Mouse (Mus musculus) liver, adult 2 months (tissue): ENCODE measurements at regions not wholly inside any gene's neighbourhood (a gene's known extent, or its start where the extent isn't known, plus 50 kb on each side); places are given as distances from the start of the nearest gene placed in this dataset.

ENCODE experiments used
- DNase-seq: peaks from one replicate; pipeline ENCODE4 v3.0.0-alpha.2; 2011; ENCODE audit warnings: low read depth, low spot score; ENCODE audit errors: extremely low read depth
- H3K27ac ChIP-seq: fragments of 200-500 bp; replicated peaks from 2 replicates; pipeline ENCODE4 v1.5.1; 2012; ENCODE audit warnings: low read depth, mild to moderate bottlenecking, control low read depth, inconsistent platforms, low read length; ENCODE audit not compliant: insufficient read depth
- H3K27me3 ChIP-seq: fragments of 200-500 bp; 2 replicates; pipeline ENCODE4 v1.6.1; 2012; ENCODE audit warnings: mild to moderate bottlenecking, moderate library complexity, low read length, inconsistent platforms; ENCODE audit not compliant: control insufficient read depth, insufficient read depth
- H3K36me3 ChIP-seq: fragments of 200-500 bp; 2 replicates; pipeline ENCODE4 v1.6.1; 2012; ENCODE audit warnings: low read length, inconsistent platforms; ENCODE audit not compliant: control insufficient read depth, insufficient read depth
- H3K4me1 ChIP-seq: fragments of 200-500 bp; 2 replicates; pipeline ENCODE4 v1.6.1; 2011; ENCODE audit warnings: low read length; ENCODE audit not compliant: control insufficient read depth, insufficient read depth
- H3K4me3 ChIP-seq: fragments of 200-500 bp; 2 replicates; pipeline ENCODE4 v1.5.1; 2011; ENCODE audit warnings: low read depth, mild to moderate bottlenecking, control low read depth, low read length, moderate library complexity; ENCODE audit not compliant: insufficient read depth
- H3K79me2 ChIP-seq: fragments of 200-500 bp; 2 replicates; pipeline ENCODE4 v1.6.1; 2012; ENCODE audit warnings: inconsistent platforms, mild to moderate bottlenecking, low read length, moderate library complexity; ENCODE audit not compliant: control insufficient read depth, insufficient read depth
- H3K9ac ChIP-seq: fragments of 200-500 bp; 2 replicates; pipeline ENCODE4 v1.6.1; 2012; ENCODE audit warnings: low read depth, mild to moderate bottlenecking, control low read depth, inconsistent platforms, low read length
- CTCF ChIP-seq: fragments of 200-500 bp; IDR thresholded peaks from 2 replicates; pipeline ENCODE4 v1.5.1; 2011; ENCODE audit warnings: low read depth, low read length, control low read depth
- POLR2A ChIP-seq: fragments of 200-500 bp; IDR thresholded peaks from 2 replicates; pipeline ENCODE4 v1.6.1; 2011; ENCODE audit warnings: low read length, control low read depth; ENCODE audit not compliant: insufficient read depth; ENCODE audit errors: extremely low read depth
- WGBS: fragments of 180-500 bp; shearing (Covaris S2); methylation state at CpG from one replicate; pipeline ENCODE4 v1.1.7; 2018; 5-methylcytosine and 5-hydroxymethylcytosine counted together

- H3K4me3 ChIP-seq, result no peak overlapping the region
- no peaks in the 10 kb centered on the region for H3K27me3 ChIP-seq
- no peaks in the 10 kb centered on the region for H3K4me1 ChIP-seq
- 91% methylated on average over 5 of the region's 5 CpGs for WGBS
- DNase-seq, result no peak
- no peaks in the 10 kb centered on the region for H3K36me3 ChIP-seq
- no peak overlapping the region for H3K9ac ChIP-seq
- TF ChIP-seq POLR2A, result no peak
- H3K79me2 ChIP-seq, result no peaks in the 10 kb centered on the region
- H3K27ac ChIP-seq, result no peak overlapping the region
These were observed 102.1 kb upstream of the Cpm start for GRCm38 (mm10) chr10:117527243-117527642.

GRCm38 (mm10) chr10:117526834-117527188 is 102.5 kb upstream of the Cpm start:
- DNase-seq, result no peak
- TF ChIP-seq CTCF (no peak), POLR2A (no peak)
- no peak overlapping the region for H3K9ac ChIP-seq
- no peaks in the 10 kb centered on the region for H3K36me3 ChIP-seq
- H3K4me1 ChIP-seq, result no peaks in the 10 kb centered on the region
- H3K4me3 ChIP-seq, result no peak overlapping the region
- 70% methylated on average over 3 of the region's 3 CpGs for WGBS
- no peaks in the 10 kb centered on the region for H3K27me3 ChIP-seq
- no peaks in the 10 kb centered on the region for H3K79me2 ChIP-seq
- H3K27ac ChIP-seq, result no peak overlapping the region

- H3K27me3 ChIP-seq, result no peaks in the 10 kb centered on the region
- no peaks in the 10 kb centered on the region for H3K4me1 ChIP-seq
- DNase-seq, result no peak
- H3K79me2 ChIP-seq, result no peaks in the 10 kb centered on the region
- TF ChIP-seq CTCF (no peak), POLR2A (no peak)
- no peak overlapping the region for H3K4me3 ChIP-seq
- no peak overlapping the region for H3K27ac ChIP-seq
- no peak overlapping the region for H3K9ac ChIP-seq
- H3K36me3 ChIP-seq, result no peaks in the 10 kb centered on the region
- 85% methylated on average over 16 of the region's 16 CpGs for WGBS
These were observed 103.1 kb upstream of the Cpm start for GRCm38 (mm10) chr10:117526008-117526833.

GRCm38 (mm10) chr10:117525608-117526007 is 103.7 kb upstream of the Cpm start:
- TF ChIP-seq POLR2A, result no peak
- TF ChIP-seq CTCF, result no peak
- Histone ChIP-seq H3K79me2 (no peaks in the 10 kb centered on the region), H3K9ac (no peak overlapping the region), H3K27ac (no peak overlapping the region), H3K4me1 (no peaks in the 10 kb centered on the region), H3K36me3 (no peaks in the 10 kb centered on the region), H3K4me3 (no peak overlapping the region), H3K27me3 (no peaks in the 10 kb centered on the region)
- no peak for DNase-seq
- 59% methylated on average over 3 of the region's 3 CpGs for WGBS

GRCm38 (mm10) chr10:117524926-117525565 is 104.3 kb upstream of the Cpm start:
- 82% methylated on average over 8 of the region's 8 CpGs for WGBS
- Histone ChIP-seq H3K9ac (no peak overlapping the region), H3K79me2 (no peaks in the 10 kb centered on the region)

GRCm38 (mm10) chr10:117524101-117524500 is 105.2 kb upstream of the Cpm start:
- Histone ChIP-seq H3K27me3 (no peaks in the 10 kb centered on the region), H3K36me3 (no peaks in the 10 kb centered on the region), H3K4me3 (no peak overlapping the region), H3K4me1 (no peaks in the 10 kb centered on the region), H3K9ac (no peak overlapping the region), H3K27ac (no peak overlapping the region), H3K79me2 (no peaks in the 10 kb centered on the region)
- no peak for TF ChIP-seq CTCF
- TF ChIP-seq POLR2A, result no peak
- DNase-seq, result no peak
- WGBS, result 90% methylated on average over 7 of the region's 7 CpGs

More at GRCm38 (mm10) chr10:117524926-117525565, 104.3 kb upstream of the Cpm start:
- no peaks in the 10 kb centered on the region for H3K27me3 ChIP-seq
- no peaks in the 10 kb centered on the region for H3K36me3 ChIP-seq
- no peak for DNase-seq
- no peak for TF ChIP-seq POLR2A
- TF ChIP-seq CTCF, result no peak
- no peaks in the 10 kb centered on the region for H3K4me1 ChIP-seq
- no peak overlapping the region for H3K27ac ChIP-seq
- no peak overlapping the region for H3K4me3 ChIP-seq
